Mouse (Mus musculus) neural tube, postnatal 0 days (tissue): ENCODE measurements around the gene Olfr922. TPM values are rescaled to one million over a fixed set of nuclear protein-coding genes. Genes with fewer than 3 reads are reported as not detected.

Experiments
- polyA plus RNA-seq: library from polyadenylated mRNA; unstranded; fragments of >200 nt; fragmentation: Nextera tagmentation; extraction: Ambion mirVana; gene quantifications from 2 replicates; pipeline ENCODE4 v1.2.1, GENCODE M21; 2015

The Olfr922 gene
- not detected in 2 replicates for polyA plus RNA-seq

DNA sequence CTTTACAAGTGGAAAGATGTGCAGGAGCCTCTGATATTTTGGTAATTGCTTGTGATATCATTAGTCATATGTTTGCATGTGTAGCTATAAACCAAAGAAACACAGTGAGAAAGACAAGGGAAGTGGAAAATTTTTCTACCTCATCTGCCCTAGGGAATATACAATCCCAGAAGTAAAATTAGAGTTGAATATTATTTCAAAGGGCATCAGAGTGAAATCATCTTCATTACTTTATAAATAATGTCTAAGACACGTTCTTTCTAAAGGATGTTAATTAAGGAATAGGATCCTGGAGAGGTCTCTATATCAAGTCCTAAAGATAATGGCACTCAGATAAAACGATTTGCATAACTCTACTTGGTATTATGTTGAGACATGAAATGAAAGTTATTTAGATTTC is at the start of gene Olfr922:
Gene Olfr922 (plus strand): TSS at position 301 of the 400 bp plus-strand sequence.

DNA sequence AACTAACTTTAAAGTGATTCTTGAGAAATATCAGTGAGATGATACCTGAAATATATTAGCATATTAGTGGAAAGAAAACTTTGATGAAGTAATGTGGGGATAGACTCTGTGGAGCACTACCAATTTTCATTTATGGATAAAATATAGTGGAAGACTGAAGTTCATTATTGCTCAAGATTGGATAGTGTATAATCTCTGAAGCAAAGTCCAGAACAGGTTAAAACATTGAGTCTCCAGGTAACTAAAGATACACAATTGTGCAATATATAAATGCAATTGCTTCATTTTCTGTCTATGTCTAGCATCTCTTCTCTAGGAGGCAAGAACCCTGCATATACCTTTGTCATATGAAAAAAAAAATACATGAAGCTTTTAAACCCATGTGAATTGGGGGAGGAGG is 41.6 kb upstream of the Olfr922 start, which contains the start of gene Olfr921:
Gene Olfr921 (plus strand): TSS at position 301 of the 400 bp plus-strand sequence.

DNA sequence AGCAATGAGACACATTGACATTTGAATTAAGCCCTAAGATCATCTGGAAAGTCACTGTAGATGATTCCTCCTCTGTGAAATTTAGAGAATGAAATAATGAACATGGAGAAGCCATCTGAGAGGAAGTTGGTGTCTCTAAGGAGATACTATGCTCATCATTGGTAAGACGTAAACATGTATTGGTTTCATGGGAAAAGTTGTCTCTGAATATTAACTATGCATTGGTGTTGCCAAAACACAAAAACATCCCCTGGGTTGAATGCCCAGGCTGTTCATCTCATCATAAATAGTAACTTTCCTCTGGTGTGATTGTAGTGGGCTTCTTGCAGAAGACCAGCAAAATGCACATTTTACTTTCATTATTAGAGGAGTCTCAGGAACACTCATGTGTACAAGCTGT is 11.8 kb downstream of the Olfr922 start, which contains the start of gene Olfr923:
Gene Olfr923 (plus strand): TSS at position 301 of the 400 bp plus-strand sequence.

DNA sequence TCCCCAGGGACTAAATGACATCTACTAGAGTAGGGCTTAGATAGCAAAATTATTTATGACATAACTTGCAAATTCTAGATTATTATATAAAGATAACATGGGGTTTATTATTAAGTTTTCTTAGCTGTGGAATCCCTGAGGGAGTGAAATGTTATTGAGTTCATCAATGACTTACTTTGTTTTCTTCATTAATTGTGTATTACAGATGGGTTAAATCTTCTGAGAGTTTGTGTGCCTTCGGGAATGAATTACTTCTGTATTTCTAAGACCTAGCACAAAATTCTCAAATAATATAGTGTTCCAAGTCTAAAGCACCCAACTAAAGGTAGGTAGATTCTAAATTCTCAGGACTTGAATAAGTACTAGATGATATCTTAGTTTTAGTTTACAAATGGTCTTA is 29.7 kb downstream of the Olfr922 start, which contains the start of gene Olfr924:
Gene Olfr924 (plus strand): TSS at position 301 of the 400 bp plus-strand sequence.

DNA sequence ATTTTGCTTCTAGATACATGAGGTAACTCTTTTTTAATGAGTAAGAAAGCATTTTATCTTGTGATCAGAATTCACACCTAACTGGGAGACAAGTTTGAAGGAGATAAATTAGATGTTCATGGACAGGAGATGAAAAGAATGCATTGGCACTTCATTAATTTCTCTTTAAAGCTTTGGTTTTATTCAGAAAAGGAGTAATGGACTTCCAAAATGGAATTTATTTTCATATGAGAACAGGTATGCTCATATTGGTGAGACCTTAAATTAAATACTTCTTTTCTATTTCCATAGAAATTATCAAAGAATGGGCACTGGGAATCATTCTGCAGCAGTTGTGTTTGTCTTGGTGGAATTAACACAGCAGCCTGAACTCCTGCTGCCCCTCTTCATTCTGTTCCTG is 40.3 kb downstream of the Olfr922 start, which contains the start of gene Olfr26:
Gene Olfr26 (plus strand): TSS at position 301 of the 400 bp plus-strand sequence.

Other genes with a start within 250 kb of the Olfr922 start
- gene Olfr912, start 234.4 kb upstream of the Olfr922 start, polyA plus RNA-seq = not detected in 2 replicates
- gene Olfr913, start 221.9 kb upstream of the Olfr922 start, polyA plus RNA-seq = not detected in 2 replicates
- not detected in 2 replicates for gene Olfr914, start 209.5 kb upstream of the Olfr922 start, polyA plus RNA-seq
- not detected in 2 replicates for gene Olfr916, start 154.7 kb upstream of the Olfr922 start, polyA plus RNA-seq
- not detected in 2 replicates for gene Olfr917, start 148.8 kb upstream of the Olfr922 start, polyA plus RNA-seq
- gene Olfr918, start 140.0 kb upstream of the Olfr922 start, polyA plus RNA-seq = not detected in 2 replicates
- gene Olfr919, start 110.9 kb upstream of the Olfr922 start, polyA plus RNA-seq = not detected in 2 replicates
- gene Vwa5a, start 96.3 kb upstream of the Olfr922 start, polyA plus RNA-seq = 11.2 and 13.3 TPM in 2 replicates
- gene Olfr920, start 62.3 kb upstream of the Olfr922 start, polyA plus RNA-seq = 0.05 TPM in 1 of 2 replicates, not detected in the other
- gene Olfr921, start 41.5 kb upstream of the Olfr922 start, polyA plus RNA-seq = not detected in 2 replicates
- gene Olfr923, start 11.9 kb downstream of the Olfr922 start, polyA plus RNA-seq = not detected in 2 replicates
- gene Olfr924, start 29.8 kb downstream of the Olfr922 start, polyA plus RNA-seq = not detected in 2 replicates
- not detected in 2 replicates for gene Olfr26, start 40.4 kb downstream of the Olfr922 start, polyA plus RNA-seq
- gene Olfr926, start 62.5 kb downstream of the Olfr922 start, polyA plus RNA-seq = not detected in 2 replicates
- gene Olfr930, start 115.2 kb downstream of the Olfr922 start, polyA plus RNA-seq = not detected in 2 replicates
- gene Olfr933, start 157.7 kb downstream of the Olfr922 start, polyA plus RNA-seq = not detected in 2 replicates
- not detected in 2 replicates for gene Olfr934, start 173.7 kb downstream of the Olfr922 start, polyA plus RNA-seq
- not detected in 2 replicates for gene Olfr935, start 185.1 kb downstream of the Olfr922 start, polyA plus RNA-seq
- not detected in 2 replicates for gene Olfr146, start 208.8 kb downstream of the Olfr922 start, polyA plus RNA-seq